21 mouse cellular contexts compared by ENCODE assay signal in the genomic region with DNA sequence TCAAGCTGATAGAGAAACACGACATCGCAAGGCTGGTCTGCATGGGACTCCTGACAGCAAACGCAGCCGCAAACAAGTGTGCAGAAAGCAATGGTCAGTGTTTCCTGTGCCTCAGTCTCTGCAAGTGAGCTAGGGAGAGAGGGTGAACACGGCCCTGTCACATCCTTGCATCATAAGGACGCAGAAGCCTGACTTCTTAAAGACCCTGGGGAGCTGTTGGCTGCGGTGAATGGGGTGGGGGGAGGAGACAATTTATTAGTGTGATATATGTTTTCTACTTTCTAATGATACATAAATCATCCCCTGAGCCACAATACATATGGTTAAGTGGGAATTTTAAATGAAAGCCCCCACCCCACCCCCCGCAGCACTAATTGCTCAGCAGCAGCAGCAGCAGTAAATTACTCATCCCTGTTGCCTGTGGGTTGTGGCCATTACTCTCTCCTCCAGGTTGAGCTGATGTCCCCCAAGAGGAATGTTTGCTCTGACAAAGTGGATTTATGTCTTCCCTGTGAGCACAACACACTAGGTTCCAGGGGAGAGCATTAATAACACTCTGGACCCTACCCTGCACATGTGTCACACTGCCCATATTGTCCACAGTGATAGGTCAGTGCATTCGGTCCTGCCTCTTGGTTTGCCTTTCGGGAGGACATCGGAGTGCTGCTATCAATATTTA. TPM values are rescaled to one million over a fixed set of nuclear protein-coding genes. Genes with fewer than 3 reads are reported as not detected.
DNase-seq lines count a peak whose midpoint lies in the region; ATAC-seq and TF ChIP-seq lines count a peak whose summit lies in the region.
"Had no signal": no experiment of that assay in that cellular context is flagged by ENCODE, and none has a peak within 500 bp of the region (broad histone marks: within the 10 kb centered on the region; RNA-seq: fewer than 3 reads in every experiment).

No protein-coding gene starts in this region.

- H3K36me3 ChIP-seq in kidney, embryonic 14.5 days (ENCODE audit: control insufficient read depth, insufficient read depth, low read length): no peaks in the 10 kb centered on the region
- no peaks in the 10 kb centered on the region for H3K36me3 ChIP-seq in hindbrain, embryonic 15.5 days
- no peaks in the 10 kb centered on the region for H3K36me3 ChIP-seq in neural tube, embryonic 14.5 days (ENCODE audit: control insufficient read depth, insufficient read depth, low read length)
- H3K36me3 ChIP-seq: forebrain, embryonic 10.5 days; limb, embryonic 12.5 days had no signal

- no peak for DNase-seq in kidney, postnatal 25 days
- DNase-seq in Patski (ENCODE audit: low read depth, low spot score): peak; percentile 56
- DNase-seq in adrenal gland, postnatal 36 days: no peak
- DNase-seq: adrenal gland, postnatal 14 days; cerebellum, adult 8-10 months; gastrocnemius, postnatal 14 days; heart, postnatal 36 days; kidney, adult 18-20 months; lung, postnatal 10 days had no signal

- no peak overlapping the region for H3K4me3 ChIP-seq in kidney, embryonic 14.5 days (ENCODE audit: low read length)
- H3K4me3 ChIP-seq in hindbrain, embryonic 15.5 days: no peak overlapping the region
- H3K4me3 ChIP-seq in neural tube, embryonic 14.5 days (ENCODE audit: low read depth, low read length): no peak overlapping the region
- H3K4me3 ChIP-seq: forebrain, embryonic 10.5 days; layer of hippocampus, adult 2 months; limb, embryonic 12.5 days had no signal

- H3K27me3 ChIP-seq in kidney, embryonic 14.5 days (ENCODE audit: control insufficient read depth, insufficient read depth, low read length): no peaks in the 10 kb centered on the region
- H3K27me3 ChIP-seq in Patski: no peaks in the 10 kb centered on the region
- H3K27me3 ChIP-seq in hindbrain, embryonic 15.5 days: no peaks in the 10 kb centered on the region
- H3K27me3 ChIP-seq in neural tube, embryonic 14.5 days (ENCODE audit: control insufficient read depth, insufficient read depth, low read length): no peaks in the 10 kb centered on the region
- H3K27me3 ChIP-seq: limb, embryonic 12.5 days had no signal

- no peak overlapping the region for H3K4me2 ChIP-seq in kidney, embryonic 14.5 days (replicated peaks; ENCODE audit: low read depth, low read length)
- no peak overlapping the region for H3K4me2 ChIP-seq in hindbrain, embryonic 15.5 days
- no peak overlapping the region for H3K4me2 ChIP-seq in neural tube, embryonic 14.5 days (ENCODE audit: low read depth, low read length)
- H3K4me2 ChIP-seq: limb, embryonic 12.5 days had no signal

- no peak overlapping the region for H3K27ac ChIP-seq in kidney, embryonic 14.5 days (ENCODE audit: low read depth, low read length)
- no peak overlapping the region for H3K27ac ChIP-seq in hindbrain, embryonic 15.5 days (replicated peaks)
- no peak overlapping the region for H3K27ac ChIP-seq in neural tube, embryonic 14.5 days (ENCODE audit: low read depth, low read length)
- H3K27ac ChIP-seq: forebrain, embryonic 10.5 days; layer of hippocampus, adult 2 months; limb, embryonic 12.5 days; liver, embryonic 14.5 days had no signal

- CTCF ChIA-PET in Patski (lab: Charles Lee): interaction anchor here (1.0 to 1.8 kb wide), 3 partner anchors 9 to 129 kb away, joined by 3 to 6 read pairs (median 3); no protein-coding TSS in a partner anchor

- 0 out of 2 replicates have a peak, but pooled peaks cover 4% of the 10 kb centered on the region for H3K4me1 ChIP-seq in kidney, embryonic 14.5 days (ENCODE audit: control insufficient read depth, insufficient read depth, low read length)
- 0 out of 2 replicates have a peak, but pooled peaks cover 14% of the 10 kb centered on the region for H3K4me1 ChIP-seq in hindbrain, embryonic 15.5 days (replicated peaks)
- peaks cover 10% of the 10 kb centered on the region; the same call in 1 of the 2 replicates for H3K4me1 ChIP-seq in neural tube, embryonic 14.5 days (ENCODE audit: control insufficient read depth, insufficient read depth, low read length)
- H3K4me1 ChIP-seq: forebrain, embryonic 10.5 days had no signal

- peak; percentile 80; the same call in 1 of the 2 replicates for ATAC-seq in kidney, embryonic 14.5 days (ENCODE audit: low FRiP score, low TSS enrichment)
- peak; percentile 83 for ATAC-seq in Patski
- ATAC-seq in hindbrain, embryonic 15.5 days (ENCODE audit: low FRiP score, low read depth): peak; percentile 70
- ATAC-seq in neural tube, embryonic 14.5 days (ENCODE audit: low read depth): peak; percentile 94
- no peak for ATAC-seq in activated CD4-positive, CD25-positive, alpha-beta regulatory T cell, adult 4 months
- ATAC-seq: CD4-positive, CD25-positive, alpha-beta regulatory T cell, adult 4 months had no signal

- 39% methylated on average over 11 of the region's 11 CpGs for WGBS in kidney, embryonic 14.5 days
- 54% methylated on average over 11 of the region's 11 CpGs for WGBS in hindbrain, embryonic 15.5 days
- 24% methylated on average over 11 of the region's 11 CpGs for WGBS in neural tube, embryonic 14.5 days

- in situ Hi-C loops in Patski (cut with MboI; ENCODE audit: low pct_unique_long_range_greater_than_20kb): loop anchor here (10.0 kb wide), 1 partner anchor 716 kb away; no protein-coding TSS in a partner anchor

- H3K9me3 ChIP-seq in kidney, embryonic 14.5 days (ENCODE audit: control insufficient read depth, low read length): no peaks in the 10 kb centered on the region
- H3K9me3 ChIP-seq in hindbrain, embryonic 15.5 days: no peaks in the 10 kb centered on the region
- no peaks in the 10 kb centered on the region for H3K9me3 ChIP-seq in neural tube, embryonic 14.5 days (ENCODE audit: control insufficient read depth, low read length)
- H3K9me3 ChIP-seq: forebrain, embryonic 10.5 days; limb, embryonic 12.5 days had no signal

- POLR2A ChIA-PET in Patski (lab: Charles Lee): no interaction called here

- H3K9ac ChIP-seq in kidney, embryonic 14.5 days (ENCODE audit: low read depth, low read length): no peak overlapping the region
- H3K9ac ChIP-seq in hindbrain, embryonic 15.5 days: no peak overlapping the region
- H3K9ac ChIP-seq in neural tube, embryonic 14.5 days (replicated peaks; ENCODE audit: low read depth, low read length): no peak overlapping the region
- H3K9ac ChIP-seq: limb, embryonic 12.5 days; liver, embryonic 14.5 days had no signal

- TF ChIP-seq CTCF in Patski (IDR thresholded peaks at IDR 0.05): no peak

RNA-seq across cellular contexts. Expression of a gene that starts 21.8 kb away (rescaled TPM):
- 0.27 and 0.83 TPM in 2 replicates for polyA plus RNA-seq in kidney, embryonic 14.5 days (2014; fragmentation: Nextera tagmentation; extraction: Ambion mirVana)
- 0.04 TPM for polyA plus RNA-seq in Patski (2021)
- 0.49 TPM in 2 replicates for polyA plus RNA-seq in hindbrain, embryonic 15.5 days (2015; fragmentation: Nextera tagmentation; extraction: Ambion mirVana)
- polyA plus RNA-seq in neural tube, embryonic 14.5 days (2014; fragmentation: Nextera tagmentation; extraction: Ambion mirVana): 0.40 and 0.66 TPM in 2 replicates
- not detected for polyA plus RNA-seq in activated CD4-positive, CD25-positive, alpha-beta regulatory T cell, adult 4 months (2017; shearing (Covaris generic))
- total RNA-seq in adrenal gland, postnatal 36 days (2021): under 1 TPM; 0.30 to 0.33 TPM
- total RNA-seq: megakaryocyte-erythroid progenitor cell, adult 5-6 weeks; MEL had no signal
- polyA plus RNA-seq: CD4-positive, CD25-positive, alpha-beta regulatory T cell, adult 4 months had no signal

RNA-seq across cellular contexts. Expression of a gene that starts 49.3 kb away (rescaled TPM):
- 0.74 and 1.1 TPM in 2 replicates for polyA plus RNA-seq in kidney, embryonic 14.5 days (2014; fragmentation: Nextera tagmentation; extraction: Ambion mirVana)
- polyA plus RNA-seq in Patski (2021): 0.03 TPM
- 0.27 and 0.28 TPM in 2 replicates for polyA plus RNA-seq in hindbrain, embryonic 15.5 days (2015; fragmentation: Nextera tagmentation; extraction: Ambion mirVana)
- polyA plus RNA-seq in neural tube, embryonic 14.5 days (2014; fragmentation: Nextera tagmentation; extraction: Ambion mirVana): not detected in 2 replicates
- polyA plus RNA-seq in activated CD4-positive, CD25-positive, alpha-beta regulatory T cell, adult 4 months (2017; shearing (Covaris generic)): 10 to 100 TPM in 1 of 2 experiments, 1 to 10 TPM in 1; 5.6 to 11.7 TPM
- not detected for total RNA-seq in adrenal gland, postnatal 36 days (2021)
- total RNA-seq: layer of hippocampus, adult 2 months; left cerebral cortex, adult 18-20 months had no signal
